Mouse (Mus musculus) liver, adult 2 months (tissue): ENCODE results near the gene 1700022I11Rik. TPM values are rescaled to one million over a fixed set of nuclear protein-coding genes. Genes with fewer than 3 reads are reported as not detected.

Experiments
- DNase-seq: peaks from one replicate; pipeline ENCODE4 v3.0.0-alpha.2; 2011; ENCODE audit warnings: low read depth, low spot score; ENCODE audit errors: extremely low read depth
- H3K27ac ChIP-seq: fragments of 200-500 bp; replicated peaks from 2 replicates; pipeline ENCODE4 v1.5.1; 2012; ENCODE audit warnings: low read depth, mild to moderate bottlenecking, control low read depth, inconsistent platforms, low read length; ENCODE audit not compliant: insufficient read depth
- H3K27me3 ChIP-seq: fragments of 200-500 bp; 2 replicates; pipeline ENCODE4 v1.6.1; 2012; ENCODE audit warnings: mild to moderate bottlenecking, moderate library complexity, low read length, inconsistent platforms; ENCODE audit not compliant: control insufficient read depth, insufficient read depth
- H3K36me3 ChIP-seq: fragments of 200-500 bp; 2 replicates; pipeline ENCODE4 v1.6.1; 2012; ENCODE audit warnings: low read length, inconsistent platforms; ENCODE audit not compliant: control insufficient read depth, insufficient read depth
- H3K4me1 ChIP-seq: fragments of 200-500 bp; 2 replicates; pipeline ENCODE4 v1.6.1; 2011; ENCODE audit warnings: low read length; ENCODE audit not compliant: control insufficient read depth, insufficient read depth
- H3K4me3 ChIP-seq: fragments of 200-500 bp; 2 replicates; pipeline ENCODE4 v1.5.1; 2011; ENCODE audit warnings: low read depth, mild to moderate bottlenecking, control low read depth, low read length, moderate library complexity; ENCODE audit not compliant: insufficient read depth
- H3K79me2 ChIP-seq: fragments of 200-500 bp; 2 replicates; pipeline ENCODE4 v1.6.1; 2012; ENCODE audit warnings: inconsistent platforms, mild to moderate bottlenecking, low read length, moderate library complexity; ENCODE audit not compliant: control insufficient read depth, insufficient read depth
- H3K9ac ChIP-seq: fragments of 200-500 bp; 2 replicates; pipeline ENCODE4 v1.6.1; 2012; ENCODE audit warnings: low read depth, mild to moderate bottlenecking, control low read depth, inconsistent platforms, low read length
- CTCF ChIP-seq: fragments of 200-500 bp; IDR thresholded peaks from 2 replicates; pipeline ENCODE4 v1.5.1; 2011; ENCODE audit warnings: low read depth, low read length, control low read depth
- POLR2A ChIP-seq: fragments of 200-500 bp; IDR thresholded peaks from 2 replicates; pipeline ENCODE4 v1.6.1; 2011; ENCODE audit warnings: low read length, control low read depth; ENCODE audit not compliant: insufficient read depth; ENCODE audit errors: extremely low read depth
- WGBS: fragments of 180-500 bp; shearing (Covaris S2); methylation state at CpG from one replicate; pipeline ENCODE4 v1.1.7; 2018; 5-methylcytosine and 5-hydroxymethylcytosine counted together
- polyA plus RNA-seq: library from polyadenylated mRNA; depleted of rRNA; stranded (reverse); fragments of >200 nt; gene quantifications from 2 replicates; pipeline ENCODE4 v1.2.3, GENCODE M21; 2012
- total RNA-seq: library from RNA; depleted of rRNA; stranded (reverse); fragments of >200 nt; gene quantifications from 2 replicates; pipeline ENCODE4 v1.2.3, GENCODE M21; 2014

Gene 1700022I11Rik
- total and polyA plus RNA-seq, 2 experiments = not detected

DNA sequence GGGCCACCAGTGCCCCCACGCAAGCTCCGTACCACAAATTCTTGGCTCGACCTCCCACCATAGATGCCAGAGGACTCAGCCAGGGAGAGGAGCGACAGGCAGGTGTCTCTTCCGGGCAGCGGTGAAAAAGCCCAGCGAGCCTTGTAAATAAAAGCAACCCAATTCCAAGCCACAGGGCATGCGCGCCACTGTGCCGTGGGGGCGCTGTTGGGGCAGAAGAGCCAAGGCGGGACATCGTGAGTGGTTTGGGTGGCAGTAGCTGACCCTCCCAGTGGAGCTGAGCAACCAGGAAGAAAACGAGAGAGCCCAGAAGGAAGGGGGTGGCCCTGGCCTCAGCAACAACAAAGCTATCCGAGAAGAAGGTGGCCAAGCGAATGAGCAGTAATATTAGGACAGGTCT, 51.5 kb downstream of the 1700022I11Rik start:
- peaks cover 7% of the 10 kb centered on the region; the same call in 1 of the 2 replicates for H3K36me3 ChIP-seq
- 95% methylated on average over 16 of the region's 16 CpGs for WGBS
- no peak for DNase-seq

DNA sequence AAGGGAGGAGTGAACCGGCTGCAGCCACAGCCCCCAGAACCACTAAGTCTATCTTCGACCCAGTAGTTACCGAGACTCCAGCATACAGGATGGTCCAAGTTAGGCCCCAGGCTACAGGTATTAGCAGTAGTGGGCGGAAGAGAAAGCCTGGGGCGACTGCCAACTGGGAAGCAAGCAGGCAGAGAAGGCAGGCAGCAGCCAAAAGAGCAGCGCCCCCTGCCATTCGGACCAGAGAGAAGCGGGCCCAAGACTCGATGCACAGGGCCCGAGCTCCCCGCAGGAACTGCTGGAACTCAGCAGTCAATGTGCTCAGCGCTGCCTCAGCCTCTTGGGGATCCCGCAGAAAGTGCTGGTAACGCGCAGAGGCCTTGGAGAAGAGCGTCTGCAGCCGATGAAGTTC, 51.9 kb downstream of the 1700022I11Rik start:
- H3K27ac ChIP-seq = no peak overlapping the region
- DNase-seq = no peak
- WGBS = 89% methylated on average over 17 of the region's 17 CpGs
- no peak for TF ChIP-seq POLR2A
- no peak for TF ChIP-seq CTCF
- no peaks in the 10 kb centered on the region for H3K79me2 ChIP-seq
- no peaks in the 10 kb centered on the region for H3K27me3 ChIP-seq
- H3K9ac ChIP-seq = no peak overlapping the region
- peaks cover 9% of the 10 kb centered on the region for H3K4me1 ChIP-seq
- peaks cover 7% of the 10 kb centered on the region; the same call in 1 of the 2 replicates for H3K36me3 ChIP-seq
- H3K4me3 ChIP-seq = no peak overlapping the region

More for the DNA sequence above, 51.5 kb downstream of the 1700022I11Rik start:
- Histone ChIP-seq H3K4me1 (peaks cover 9% of the 10 kb centered on the region), H3K9ac (no peak overlapping the region), H3K79me2 (no peaks in the 10 kb centered on the region), H3K4me3 (no peak overlapping the region), H3K27ac (no peak overlapping the region), H3K27me3 (no peaks in the 10 kb centered on the region)
- TF ChIP-seq POLR2A = no peak
- TF ChIP-seq CTCF = no peak

DNA sequence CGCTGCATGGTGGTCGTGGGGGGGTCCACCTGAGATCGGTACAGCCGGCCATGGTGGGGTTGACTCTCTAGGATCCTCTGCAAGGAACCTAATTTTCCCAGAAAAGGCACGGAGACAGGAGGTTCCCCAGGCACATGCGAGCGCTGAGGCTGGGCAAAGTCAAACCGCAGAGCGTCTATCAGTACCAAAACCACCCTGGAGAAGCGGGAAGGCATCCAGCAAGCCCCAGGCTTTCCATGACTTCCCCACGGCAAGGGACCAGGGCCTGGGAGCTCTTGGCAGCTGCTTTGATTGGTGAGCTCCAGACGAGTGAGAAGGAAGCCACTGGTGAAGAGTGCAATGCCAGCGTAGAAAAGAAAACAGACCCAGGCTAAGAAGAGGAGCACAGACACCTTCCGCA, 55.3 kb downstream of the 1700022I11Rik start:
- Histone ChIP-seq H3K4me1 (peaks cover 9% of the 10 kb centered on the region), H3K27me3 (no peaks in the 10 kb centered on the region), H3K4me3 (peak overlapping the region; percentile 9; the same call in 1 of the 2 replicates), H3K9ac (no peak overlapping the region), H3K36me3 (peaks cover 6% of the 10 kb centered on the region; the same call in 1 of the 2 replicates), H3K79me2 (no peaks in the 10 kb centered on the region), H3K27ac (no peak overlapping the region)
- no peak for DNase-seq
- no peak for TF ChIP-seq CTCF
- no peak for TF ChIP-seq POLR2A
- 79% methylated on average over 14 of the region's 14 CpGs for WGBS

DNA sequence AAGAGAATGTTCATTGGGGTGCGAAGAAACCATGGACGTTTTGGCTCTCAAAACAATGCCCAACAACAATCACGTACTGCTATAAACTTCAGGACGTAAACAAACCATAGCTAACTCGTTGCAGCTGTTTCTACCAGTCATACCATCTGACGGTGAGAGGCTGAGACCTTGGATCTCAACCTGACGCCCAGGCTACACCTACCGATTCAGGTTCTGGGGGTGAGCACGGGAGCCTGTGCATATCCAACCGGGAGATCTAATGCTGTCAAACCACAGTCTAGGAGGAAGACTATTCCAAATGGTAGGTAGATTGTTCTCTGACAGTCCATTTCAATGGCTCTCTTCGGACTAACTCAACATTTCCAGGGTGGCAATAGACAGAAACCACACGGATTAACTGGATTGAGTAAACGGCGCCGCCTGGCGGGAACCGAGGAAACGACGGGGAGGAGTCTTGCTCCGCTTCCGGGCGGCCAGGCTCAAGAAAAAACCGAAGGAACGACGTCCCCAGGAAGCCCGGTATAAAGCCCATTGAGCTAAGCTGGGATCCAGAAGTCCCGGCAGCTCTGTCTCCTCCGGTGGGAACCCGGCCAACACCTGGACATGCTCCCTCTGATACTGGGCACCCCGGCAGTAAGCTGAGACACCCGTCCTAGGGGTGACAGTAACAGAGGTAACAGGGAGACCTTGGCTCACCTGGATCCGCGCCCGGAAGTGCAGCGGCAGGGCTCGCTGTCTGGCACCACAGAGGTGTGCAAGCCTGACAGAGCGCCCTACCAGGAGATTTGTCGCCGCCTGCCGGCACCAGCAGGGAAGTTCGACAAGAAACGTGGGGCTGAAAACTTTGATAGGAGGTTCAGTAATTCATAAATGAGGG, 55.9 kb downstream of the 1700022I11Rik start, which contains the start of gene Pigo:
Gene Pigo, minus strand, starts transcription at position 736 of the 877 bp plus-strand sequence.
- TF ChIP-seq POLR2A (no peak), CTCF (peak; percentile 95)
- H3K9ac ChIP-seq = peak within 1 kb of the TSS; percentile 77
- no peaks in the 10 kb centered on the region for H3K27me3 ChIP-seq
- H3K79me2 ChIP-seq = no peaks in the 10 kb centered on the region; the same call in 1 of the 2 replicates
- peak within 1 kb of the TSS; percentile 94 for H3K27ac ChIP-seq
- peaks cover 11% of the 10 kb centered on the region for H3K4me1 ChIP-seq
- H3K4me3 ChIP-seq = peak within 1 kb of the TSS; percentile 76
- 6% methylated on average over 42 of the region's 42 CpGs for WGBS
- DNase-seq = peak; percentile 88
- peaks cover 6% of the 10 kb centered on the region; the same call in 1 of the 2 replicates for H3K36me3 ChIP-seq

DNA sequence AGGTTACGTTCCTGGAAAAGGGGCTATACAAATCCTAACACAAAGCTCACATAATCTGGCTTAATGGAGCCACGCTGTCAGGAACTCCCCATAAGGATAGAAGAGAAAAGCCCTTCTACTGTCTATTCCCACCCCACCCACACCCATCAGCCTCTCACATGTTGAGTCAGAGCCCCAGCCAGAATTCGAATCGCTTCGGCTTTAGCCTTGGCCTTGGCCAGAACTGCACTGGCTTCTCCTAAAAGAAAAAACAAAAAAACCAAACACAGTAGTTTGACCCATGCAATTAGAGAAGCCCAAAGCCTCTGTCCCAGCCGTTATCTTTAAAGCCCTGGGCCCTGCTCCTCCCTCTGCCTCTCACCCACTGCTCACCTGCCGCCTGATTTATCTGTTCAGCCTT, 59.7 kb downstream of the 1700022I11Rik start:
- Histone ChIP-seq H3K4me1 (peaks cover 15% of the 10 kb centered on the region), H3K36me3 (peaks cover 7% of the 10 kb centered on the region; the same call in 1 of the 2 replicates), H3K27me3 (no peaks in the 10 kb centered on the region), H3K79me2 (no peaks in the 10 kb centered on the region; the same call in 1 of the 2 replicates), H3K27ac (no peak overlapping the region), H3K4me3 (no peak overlapping the region), H3K9ac (no peak overlapping the region)
- TF ChIP-seq CTCF = no peak
- TF ChIP-seq POLR2A = no peak
- 94% methylated on average over 7 of the region's 7 CpGs for WGBS
- no peak for DNase-seq

DNA sequence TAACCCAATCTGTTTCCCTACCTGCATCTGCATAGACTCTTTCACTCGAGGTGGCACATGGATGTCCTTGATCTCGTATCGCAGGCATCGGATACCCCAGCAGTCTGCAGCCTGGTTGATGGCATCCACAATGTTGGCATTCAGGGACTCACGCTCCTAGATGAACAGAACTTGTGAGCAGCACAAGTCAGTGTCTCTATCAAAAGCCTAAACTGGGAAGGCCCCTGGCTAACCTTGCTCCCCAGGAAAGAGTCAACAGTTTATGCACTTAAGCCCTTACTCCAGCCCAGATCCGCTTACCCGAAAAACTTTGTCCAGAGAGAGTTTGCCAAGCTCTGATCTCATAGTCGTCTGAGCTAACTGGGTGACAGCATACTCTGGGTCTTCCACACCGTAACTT, 60.3 kb downstream of the 1700022I11Rik start:
- H3K79me2 ChIP-seq = no peaks in the 10 kb centered on the region; the same call in 1 of the 2 replicates
- WGBS = 77% methylated on average over 9 of the region's 9 CpGs
- H3K9ac ChIP-seq = no peak overlapping the region
- DNase-seq = no peak
- no peak overlapping the region for H3K27ac ChIP-seq
- H3K36me3 ChIP-seq = peaks cover 7% of the 10 kb centered on the region; the same call in 1 of the 2 replicates
- H3K4me3 ChIP-seq = no peak overlapping the region
- H3K27me3 ChIP-seq = no peaks in the 10 kb centered on the region
- H3K4me1 ChIP-seq = peaks cover 11% of the 10 kb centered on the region
- TF ChIP-seq CTCF (no peak), POLR2A (no peak)
